In the genomic region with DNA sequence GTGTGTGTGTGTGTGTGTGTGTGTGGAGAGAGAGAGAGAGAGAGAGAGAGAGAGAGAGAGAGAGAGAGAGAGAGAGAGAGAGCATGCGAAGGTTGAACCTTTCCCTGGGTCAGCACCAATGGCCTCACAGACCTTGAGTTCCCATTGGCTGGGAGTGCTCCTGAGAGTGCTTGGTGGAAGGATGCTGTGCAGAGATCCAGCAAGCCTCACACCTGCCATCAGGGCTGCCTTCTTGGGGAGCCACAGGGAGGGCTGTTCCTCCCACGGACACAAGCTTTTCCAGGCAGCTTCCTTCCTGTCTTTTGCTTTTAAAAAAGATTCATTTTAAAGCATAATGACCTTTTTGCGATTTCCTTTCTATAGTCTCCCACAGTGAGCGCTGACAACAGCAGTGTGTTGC, we compare ENCODE assay signal across 14 mouse cellular contexts.
DNase-seq lines count a peak whose midpoint lies in the region; ATAC-seq and TF ChIP-seq lines count a peak whose summit lies in the region.
"Had no signal": no experiment of that assay in that cellular context is flagged by ENCODE, and none has a peak within 500 bp of the region (broad histone marks: within the 10 kb centered on the region; RNA-seq: fewer than 3 reads in every experiment).

No protein-coding gene starts in this region.

- H3K36me3 ChIP-seq in hindbrain, postnatal 0 days (ENCODE audit: insufficient read depth, low read length), result no peaks in the 10 kb centered on the region
- no peaks in the 10 kb centered on the region for H3K36me3 ChIP-seq in hindbrain, embryonic 12.5 days
- no peaks in the 10 kb centered on the region for H3K36me3 ChIP-seq in forebrain, embryonic 14.5 days (ENCODE audit: control insufficient read depth, insufficient read depth, low read length)
- no peaks in the 10 kb centered on the region for H3K36me3 ChIP-seq in midbrain, embryonic 16.5 days (ENCODE audit: control insufficient read depth, insufficient read depth, low read length)
- H3K36me3 ChIP-seq: limb, embryonic 15.5 days; neural tube, embryonic 12.5 days had no signal

- no peak overlapping the region for H3K27ac ChIP-seq in hindbrain, postnatal 0 days
- H3K27ac ChIP-seq in hindbrain, embryonic 12.5 days, result no peak overlapping the region
- peak overlapping the region; percentile 80; the same call in 1 of the 2 replicates for H3K27ac ChIP-seq in forebrain, embryonic 14.5 days (ENCODE audit: low read depth, low read length)
- peak overlapping the region; percentile 59; the same call in 1 of the 2 replicates for H3K27ac ChIP-seq in midbrain, embryonic 16.5 days (ENCODE audit: low read length)
- H3K27ac ChIP-seq: limb, embryonic 15.5 days; neural tube, embryonic 12.5 days had no signal

- no peaks in the 10 kb centered on the region for H3K9me3 ChIP-seq in hindbrain, postnatal 0 days (ENCODE audit: low read length)
- no peaks in the 10 kb centered on the region for H3K9me3 ChIP-seq in hindbrain, embryonic 12.5 days (replicated peaks)
- no peaks in the 10 kb centered on the region for H3K9me3 ChIP-seq in forebrain, embryonic 14.5 days (replicated peaks; ENCODE audit: control insufficient read depth, low read length)
- H3K9me3 ChIP-seq in midbrain, embryonic 16.5 days (replicated peaks; ENCODE audit: control insufficient read depth, low read length, poor library complexity, severe bottlenecking), result no peaks in the 10 kb centered on the region
- H3K9me3 ChIP-seq: limb, embryonic 15.5 days; megakaryocyte, embryonic 14.5 days; neural tube, embryonic 12.5 days had no signal

- peak; percentile 19 for DNase-seq in hindbrain, postnatal 0 days (ENCODE audit: low spot score)
- DNase-seq in forebrain, embryonic 14.5 days (ENCODE audit: low spot score), result no peak
- DNase-seq in neural tube, embryonic 10.5 days (ENCODE audit: extremely low spot score, low spot score), result no peak
- DNase-seq in cerebellum, adult 8-10 months, result no peak
- DNase-seq: cerebellum, adult 9-11 months; kidney, adult 11 months; lung, embryonic 14.5 days; thymus, postnatal 4 days had no signal

- H3K4me2 ChIP-seq in hindbrain, postnatal 0 days (ENCODE audit: low read depth, low read length), result no peak overlapping the region
- H3K4me2 ChIP-seq in hindbrain, embryonic 12.5 days (replicated peaks), result no peak overlapping the region
- H3K4me2 ChIP-seq in forebrain, embryonic 14.5 days (ENCODE audit: low read length), result no peak overlapping the region
- H3K4me2 ChIP-seq in midbrain, embryonic 16.5 days (ENCODE audit: low read length), result no peak overlapping the region
- H3K4me2 ChIP-seq: limb, embryonic 15.5 days; lung, embryonic 14.5 days; neural tube, embryonic 12.5 days had no signal

- ATAC-seq in hindbrain, postnatal 0 days, result peak; percentile 55; the same call in 1 of the 2 replicates
- no peak for ATAC-seq in hindbrain, embryonic 12.5 days (ENCODE audit: low FRiP score)
- ATAC-seq in CD4-positive, CD25-positive, alpha-beta regulatory T cell, adult 4 months, result peak; percentile 45
- peak; percentile 34; the same call in 1 of the 2 replicates for ATAC-seq in forebrain, embryonic 14.5 days
- no peak for ATAC-seq in midbrain, embryonic 16.5 days

- no peak for TF ChIP-seq CTCF in hindbrain, postnatal 0 days (IDR thresholded peaks at IDR 0.05; ENCODE audit: low read depth)

- WGBS in hindbrain, postnatal 0 days, result 38% methylated on average over 4 of the region's 4 CpGs
- WGBS in hindbrain, embryonic 12.5 days, result 49% methylated on average over 4 of the region's 4 CpGs
- WGBS in forebrain, embryonic 14.5 days, result 34% methylated on average over 4 of the region's 4 CpGs
- 41% methylated on average over 4 of the region's 4 CpGs for WGBS in midbrain, embryonic 16.5 days

- no peaks in the 10 kb centered on the region for H3K4me1 ChIP-seq in hindbrain, postnatal 0 days (ENCODE audit: insufficient read depth, low read length)
- H3K4me1 ChIP-seq in hindbrain, embryonic 12.5 days, result no peaks in the 10 kb centered on the region
- peaks cover 3% of the 10 kb centered on the region; the same call in 1 of the 2 replicates for H3K4me1 ChIP-seq in forebrain, embryonic 14.5 days (ENCODE audit: control insufficient read depth, insufficient read depth, low read length)
- H3K4me1 ChIP-seq in midbrain, embryonic 16.5 days (ENCODE audit: control insufficient read depth, insufficient read depth, low read length), result peaks cover 9% of the 10 kb centered on the region
- H3K4me1 ChIP-seq: limb, embryonic 15.5 days; neural tube, embryonic 12.5 days had no signal

- no peak overlapping the region for H3K4me3 ChIP-seq in hindbrain, postnatal 0 days (ENCODE audit: low read length)
- H3K4me3 ChIP-seq in hindbrain, embryonic 12.5 days, result no peak overlapping the region
- H3K4me3 ChIP-seq in forebrain, embryonic 14.5 days (ENCODE audit: low read depth, low read length), result no peak overlapping the region
- no peak overlapping the region for H3K4me3 ChIP-seq in midbrain, embryonic 16.5 days (ENCODE audit: low read depth, low read length)
- H3K4me3 ChIP-seq: limb, embryonic 15.5 days; neural tube, embryonic 12.5 days had no signal

- no peaks in the 10 kb centered on the region for H3K27me3 ChIP-seq in hindbrain, postnatal 0 days (ENCODE audit: insufficient read depth, low read length)
- no peaks in the 10 kb centered on the region for H3K27me3 ChIP-seq in hindbrain, embryonic 12.5 days
- H3K27me3 ChIP-seq in forebrain, embryonic 14.5 days (replicated peaks; ENCODE audit: control insufficient read depth, insufficient read depth, low read length), result no peaks in the 10 kb centered on the region
- H3K27me3 ChIP-seq in midbrain, embryonic 16.5 days (ENCODE audit: control insufficient read depth, insufficient read depth, low read depth, low read length), result no peaks in the 10 kb centered on the region
- H3K27me3 ChIP-seq: limb, embryonic 15.5 days; neural tube, embryonic 12.5 days had no signal

- H3K9ac ChIP-seq in hindbrain, postnatal 0 days (replicated peaks; ENCODE audit: low read length), result no peak overlapping the region
- no peak overlapping the region for H3K9ac ChIP-seq in hindbrain, embryonic 12.5 days
- H3K9ac ChIP-seq in forebrain, embryonic 14.5 days (ENCODE audit: low read length), result no peak overlapping the region
- H3K9ac ChIP-seq in midbrain, embryonic 16.5 days (ENCODE audit: low read depth, low read length), result no peak overlapping the region
- H3K9ac ChIP-seq: limb, embryonic 15.5 days; lung, embryonic 14.5 days; neural tube, embryonic 12.5 days had no signal

Comparison
In these comparisons a context has a peak if more than half of its experiments do, and no peak if none do; other contexts are left out.
1. ATAC-seq: peak in hindbrain, postnatal 0 days (single experiment), CD4-positive, CD25-positive, alpha-beta regulatory T cell, adult 4 months (single experiment) and forebrain, embryonic 14.5 days (single experiment); none in hindbrain, embryonic 12.5 days (single experiment) and midbrain, embryonic 16.5 days (single experiment).
2. H3K27ac ChIP-seq: peak in forebrain, embryonic 14.5 days (single experiment) and midbrain, embryonic 16.5 days (single experiment); none in hindbrain, postnatal 0 days (single experiment) and hindbrain, embryonic 12.5 days (single experiment).